Mouse (Mus musculus): ENCODE measurements around the gene Cdc20b. TPM values are rescaled to one million over a fixed set of nuclear protein-coding genes. Genes with fewer than 3 reads are reported as not detected.

Gene Cdc20b
- total RNA-seq, 2 experiments from 2014 or later: not detected

GRCm38 (mm10) chr13:113023274-113024143 is 11.4 kb upstream of the Cdc20b start:
- DNase-seq (ENCODE audit: low spot score in 2 of 2): no peak

- no peak for DNase-seq (ENCODE audit: low spot score in 2 of 2)
Observed at GRCm38 (mm10) chr13:113031351-113031750, 3.6 kb upstream of the Cdc20b start.

GRCm38 (mm10) chr13:113031792-113032571 is 2.9 kb upstream of the Cdc20b start:
- peak in 1 of 2 experiments; percentile 47 for DNase-seq (ENCODE audit: low spot score in 2 of 2)

GRCm38 (mm10) chr13:113032831-113033230 is 2.1 kb upstream of the Cdc20b start:
- DNase-seq (ENCODE audit: low spot score in 2 of 2): no peak

GRCm38 (mm10) chr13:113034271-113034886 is 532 bp upstream of the Cdc20b start:
- DNase-seq (ENCODE audit: low spot score in 2 of 2): no peak

- DNase-seq (ENCODE audit: low spot score in 2 of 2): peak; percentile 59 to 87
Observed at GRCm38 (mm10) chr13:113035852-113036251, 941 bp downstream of the Cdc20b start.

- DNase-seq (ENCODE audit: low spot score in 2 of 2): no peak
Observed at GRCm38 (mm10) chr13:113044876-113045275, 10.0 kb downstream of the Cdc20b start.

- DNase-seq (ENCODE audit: low spot score in 2 of 2): no peak
Observed at GRCm38 (mm10) chr13:113045458-113046110, 10.7 kb downstream of the Cdc20b start.

- DNase-seq (ENCODE audit: low spot score in 2 of 2): peak in 1 of 2 experiments; percentile 56
Observed at GRCm38 (mm10) chr13:113046211-113046883, 11.4 kb downstream of the Cdc20b start, which contains the start of gene Gpx8. Gpx8 (minus strand) TSS chr13:113046410.

GRCm38 (mm10) chr13:113047018-113047417 is 12.1 kb downstream of the Cdc20b start:
- no peak for DNase-seq (ENCODE audit: low spot score in 2 of 2)

GRCm38 (mm10) chr13:113047647-113048046 is 12.7 kb downstream of the Cdc20b start:
- DNase-seq (ENCODE audit: low spot score in 2 of 2): no peak

- no peak for DNase-seq (ENCODE audit: low spot score in 2 of 2)
Observed at GRCm38 (mm10) chr13:113054230-113054629, 19.3 kb downstream of the Cdc20b start.

- no peak for DNase-seq (ENCODE audit: low spot score in 2 of 2)
Observed at GRCm38 (mm10) chr13:113055826-113056225, 20.9 kb downstream of the Cdc20b start.

- no peak for DNase-seq (ENCODE audit: low spot score in 2 of 2)
Observed at GRCm38 (mm10) chr13:113061746-113062145, 26.8 kb downstream of the Cdc20b start.

GRCm38 (mm10) chr13:113064542-113064941 is 29.6 kb downstream of the Cdc20b start:
- no peak for DNase-seq (ENCODE audit: low spot score in 2 of 2)

- DNase-seq (ENCODE audit: low spot score in 2 of 2): no peak
Observed at GRCm38 (mm10) chr13:113079021-113079420, 44.1 kb downstream of the Cdc20b start.

GRCm38 (mm10) chr13:113082101-113082500 is 47.2 kb downstream of the Cdc20b start:
- DNase-seq (ENCODE audit: low spot score in 2 of 2): no peak

- DNase-seq (ENCODE audit: low spot score in 2 of 2): no peak
Observed at GRCm38 (mm10) chr13:113084732-113085131, 49.8 kb downstream of the Cdc20b start.

- no peak for DNase-seq (ENCODE audit: low spot score in 2 of 2)
Observed at GRCm38 (mm10) chr13:113087226-113088017, 52.5 kb downstream of the Cdc20b start.

- no peak for DNase-seq (ENCODE audit: low spot score in 2 of 2)
Observed at GRCm38 (mm10) chr13:113090489-113090888, 55.6 kb downstream of the Cdc20b start.

All from layer of hippocampus, adult 18-20 months (tissue).